Mouse (Mus musculus): ENCODE results near the gene C130026I21Rik. TPM values are rescaled to one million over a fixed set of nuclear protein-coding genes. Genes with fewer than 3 reads are reported as not detected.
"Not testable (repeated sequence)": the region's sequence is repeated elsewhere in the genome, so short reads cannot be mapped to it uniquely, and the experiment has no call there.

The C130026I21Rik gene
- polyA plus RNA-seq, 1 experiment: 4.4 TPM

- DNase-seq: not testable (repeated sequence)
These were observed 165.0 kb downstream of the C130026I21Rik start for GRCm38 (mm10) chr1:85105336-85105735.

GRCm38 (mm10) chr1:85101754-85102153 is 168.6 kb downstream of the C130026I21Rik start:
- not testable (repeated sequence) for H3K36me3 ChIP-seq (ENCODE audit: control insufficient read depth, insufficient read depth, low read length); DNase-seq; H3K27ac ChIP-seq (ENCODE audit: control insufficient read depth, insufficient read depth, low read length); H3K4me1 ChIP-seq (replicated peaks; ENCODE audit: control insufficient read depth, insufficient read depth, low read length); H3K27me3 ChIP-seq (ENCODE audit: control insufficient read depth, insufficient read depth, low read length); H3K4me3 ChIP-seq (ENCODE audit: control insufficient read depth, insufficient read depth, low read length)
- 87% methylated on average over 4 of the region's 4 CpGs for WGBS

More at GRCm38 (mm10) chr1:85105336-85105735, 165.0 kb downstream of the C130026I21Rik start:
- H3K36me3 ChIP-seq (ENCODE audit: control insufficient read depth, insufficient read depth, low read length); H3K4me3 ChIP-seq (ENCODE audit: control insufficient read depth, insufficient read depth, low read length); H3K27me3 ChIP-seq (ENCODE audit: control insufficient read depth, insufficient read depth, low read length); H3K4me1 ChIP-seq (replicated peaks; ENCODE audit: control insufficient read depth, insufficient read depth, low read length); H3K27ac ChIP-seq (ENCODE audit: control insufficient read depth, insufficient read depth, low read length): not testable (repeated sequence)
- WGBS: 80% methylated on average over 4 of the region's 4 CpGs

- not testable (repeated sequence) for H3K27ac ChIP-seq (ENCODE audit: control insufficient read depth, insufficient read depth, low read length); H3K27me3 ChIP-seq (ENCODE audit: control insufficient read depth, insufficient read depth, low read length); H3K36me3 ChIP-seq (ENCODE audit: control insufficient read depth, insufficient read depth, low read length); DNase-seq; H3K4me1 ChIP-seq (replicated peaks; ENCODE audit: control insufficient read depth, insufficient read depth, low read length); H3K4me3 ChIP-seq (ENCODE audit: control insufficient read depth, insufficient read depth, low read length)
- WGBS: 67% methylated on average over 1 of the region's 1 CpGs
These were observed 170.5 kb downstream of the C130026I21Rik start, which contains the start of gene Gm10553 for GRCm38 (mm10) chr1:85099864-85100263. Gene Gm10553 (plus strand): TSS chr1:85100164.

GRCm38 (mm10) chr1:85099081-85099480 is 171.3 kb downstream of the C130026I21Rik start:
- not testable (repeated sequence) for H3K36me3 ChIP-seq (ENCODE audit: control insufficient read depth, insufficient read depth, low read length)
- WGBS: 81% methylated on average over 7 of the region's 7 CpGs

GRCm38 (mm10) chr1:85093011-85093572 is 177.3 kb downstream of the C130026I21Rik start:
- H3K27me3 ChIP-seq (ENCODE audit: control insufficient read depth, insufficient read depth, low read length); H3K4me3 ChIP-seq (ENCODE audit: control insufficient read depth, insufficient read depth, low read length); H3K36me3 ChIP-seq (ENCODE audit: control insufficient read depth, insufficient read depth, low read length); H3K4me1 ChIP-seq (replicated peaks; ENCODE audit: control insufficient read depth, insufficient read depth, low read length); DNase-seq; H3K27ac ChIP-seq (ENCODE audit: control insufficient read depth, insufficient read depth, low read length): not testable (repeated sequence)
- 85% methylated on average over 7 of the region's 7 CpGs for WGBS

More at GRCm38 (mm10) chr1:85099081-85099480, 171.3 kb downstream of the C130026I21Rik start:
- not testable (repeated sequence) for H3K27ac ChIP-seq (ENCODE audit: control insufficient read depth, insufficient read depth, low read length); H3K4me1 ChIP-seq (replicated peaks; ENCODE audit: control insufficient read depth, insufficient read depth, low read length); H3K27me3 ChIP-seq (ENCODE audit: control insufficient read depth, insufficient read depth, low read length); DNase-seq; H3K4me3 ChIP-seq (ENCODE audit: control insufficient read depth, insufficient read depth, low read length)

- DNase-seq; H3K4me3 ChIP-seq (ENCODE audit: control insufficient read depth, insufficient read depth, low read length); H3K27ac ChIP-seq (ENCODE audit: control insufficient read depth, insufficient read depth, low read length); H3K27me3 ChIP-seq (ENCODE audit: control insufficient read depth, insufficient read depth, low read length); H3K36me3 ChIP-seq (ENCODE audit: control insufficient read depth, insufficient read depth, low read length); H3K4me1 ChIP-seq (replicated peaks; ENCODE audit: control insufficient read depth, insufficient read depth, low read length): not testable (repeated sequence)
- 40% methylated on average over 1 of the region's 3 CpGs for WGBS
These were observed 178.2 kb downstream of the C130026I21Rik start for GRCm38 (mm10) chr1:85092169-85092568.

- 71% methylated on average over 1 of the region's 1 CpGs for WGBS
- DNase-seq; H3K4me3 ChIP-seq (ENCODE audit: control insufficient read depth, insufficient read depth, low read length); H3K27me3 ChIP-seq (ENCODE audit: control insufficient read depth, insufficient read depth, low read length); H3K4me1 ChIP-seq (replicated peaks; ENCODE audit: control insufficient read depth, insufficient read depth, low read length); H3K27ac ChIP-seq (ENCODE audit: control insufficient read depth, insufficient read depth, low read length); H3K36me3 ChIP-seq (ENCODE audit: control insufficient read depth, insufficient read depth, low read length): not testable (repeated sequence)
These were observed 184.2 kb downstream of the C130026I21Rik start for GRCm38 (mm10) chr1:85086211-85086610.

GRCm38 (mm10) chr1:85084803-85085202 is 185.6 kb downstream of the C130026I21Rik start:
- not testable (repeated sequence) for H3K27me3 ChIP-seq (ENCODE audit: control insufficient read depth, insufficient read depth, low read length); DNase-seq; H3K4me3 ChIP-seq (ENCODE audit: control insufficient read depth, insufficient read depth, low read length); H3K27ac ChIP-seq (ENCODE audit: control insufficient read depth, insufficient read depth, low read length); H3K36me3 ChIP-seq (ENCODE audit: control insufficient read depth, insufficient read depth, low read length); H3K4me1 ChIP-seq (replicated peaks; ENCODE audit: control insufficient read depth, insufficient read depth, low read length)
- WGBS: 71% methylated on average over 3 of the region's 3 CpGs

- H3K27me3 ChIP-seq (ENCODE audit: control insufficient read depth, insufficient read depth, low read length): not testable (repeated sequence)
These were observed 197.3 kb downstream of the C130026I21Rik start for GRCm38 (mm10) chr1:85073099-85073498.

GRCm38 (mm10) chr1:85071690-85072089 is 198.7 kb downstream of the C130026I21Rik start:
- not testable (repeated sequence) for H3K27me3 ChIP-seq (ENCODE audit: control insufficient read depth, insufficient read depth, low read length); H3K4me3 ChIP-seq (ENCODE audit: control insufficient read depth, insufficient read depth, low read length); DNase-seq; H3K36me3 ChIP-seq (ENCODE audit: control insufficient read depth, insufficient read depth, low read length); H3K4me1 ChIP-seq (replicated peaks; ENCODE audit: control insufficient read depth, insufficient read depth, low read length); H3K27ac ChIP-seq (ENCODE audit: control insufficient read depth, insufficient read depth, low read length)
- WGBS: 76% methylated on average over 3 of the region's 3 CpGs

More at GRCm38 (mm10) chr1:85073099-85073498, 197.3 kb downstream of the C130026I21Rik start:
- WGBS: 65% methylated on average over 3 of the region's 3 CpGs
- DNase-seq; H3K27ac ChIP-seq (ENCODE audit: control insufficient read depth, insufficient read depth, low read length); H3K4me3 ChIP-seq (ENCODE audit: control insufficient read depth, insufficient read depth, low read length); H3K36me3 ChIP-seq (ENCODE audit: control insufficient read depth, insufficient read depth, low read length); H3K4me1 ChIP-seq (replicated peaks; ENCODE audit: control insufficient read depth, insufficient read depth, low read length): not testable (repeated sequence)

- 82% methylated on average over 6 of the region's 6 CpGs for WGBS
These were observed 234.6 kb downstream of the C130026I21Rik start for GRCm38 (mm10) chr1:85035801-85036200.

More at GRCm38 (mm10) chr1:85035801-85036200, 234.6 kb downstream of the C130026I21Rik start:
- H3K4me3 ChIP-seq (ENCODE audit: control insufficient read depth, insufficient read depth, low read length); H3K27me3 ChIP-seq (ENCODE audit: control insufficient read depth, insufficient read depth, low read length); H3K4me1 ChIP-seq (replicated peaks; ENCODE audit: control insufficient read depth, insufficient read depth, low read length); DNase-seq; H3K27ac ChIP-seq (ENCODE audit: control insufficient read depth, insufficient read depth, low read length); H3K36me3 ChIP-seq (ENCODE audit: control insufficient read depth, insufficient read depth, low read length): not testable (repeated sequence)

All from thymus, adult 2 months (tissue).